Mouse (Mus musculus): ENCODE measurements around the gene Svip. TPM values are rescaled to one million over a fixed set of nuclear protein-coding genes. Genes with fewer than 3 reads are reported as not detected.

Gene Svip
- polyA plus RNA-seq, 1 experiment from 2014 or later: 12.0 TPM

Other genes with a start within 250 kb of the Svip start
- 20.8 and 33.2 TPM in 2 replicates for gene Gas2, start 144.0 kb downstream of the Svip start, polyA plus RNA-seq (2016; fragmentation: Nextera tagmentation; extraction: Ambion mirVana)
- gene Fancf, start 143.8 kb downstream of the Svip start, polyA plus RNA-seq (2016; fragmentation: Nextera tagmentation; extraction: Ambion mirVana): 11.5 and 11.9 TPM in 2 replicates
- not detected in 2 replicates for gene 1700015G11Rik, start 9.7 kb upstream of the Svip start, polyA plus RNA-seq (2016; fragmentation: Nextera tagmentation; extraction: Ambion mirVana)